Mouse (Mus musculus) mature B cell (primary cell): ENCODE measurements around the gene Mlph.

ENCODE experiments used
- in situ Hi-C: fragments of 300-500 bp; cut with MboI; formaldehyde crosslinking; loops from 2 replicates; pipeline ENCODE4 v1.14.3; 2019

Mlph gene

GRCm38 (mm10) chr1:90969347-90969784, 54.5 kb downstream of the Mlph start, which contains the start of gene Rab17:
Rab17 (minus strand) TSS chr1:90969661.
- in situ Hi-C loops = no loop called here

GRCm38 (mm10) chr1:90969881-90970390, 55.1 kb downstream of the Mlph start:
- in situ Hi-C loops = no loop called here

GRCm38 (mm10) chr1:90972911-90973573, 58.2 kb downstream of the Mlph start:
- in situ Hi-C loops = no loop called here

- in situ Hi-C loops = no loop called here
Measured at GRCm38 (mm10) chr1:90973574-90973911, 58.7 kb downstream of the Mlph start.

GRCm38 (mm10) chr1:90974906-90975649, 60.2 kb downstream of the Mlph start:
- in situ Hi-C loops = no loop called here

GRCm38 (mm10) chr1:90975960-90976359, 61.1 kb downstream of the Mlph start:
- in situ Hi-C loops = no loop called here

GRCm38 (mm10) chr1:90980638-90981330, 65.9 kb downstream of the Mlph start:
- in situ Hi-C loops = no loop called here

- in situ Hi-C loops = no loop called here
Measured at GRCm38 (mm10) chr1:90981346-90981745, 66.5 kb downstream of the Mlph start.

- in situ Hi-C loops = no loop called here
Measured at GRCm38 (mm10) chr1:90995916-90996315, 81.0 kb downstream of the Mlph start.

- in situ Hi-C loops = no loop called here
Measured at GRCm38 (mm10) chr1:90997136-90997535, 82.3 kb downstream of the Mlph start.

GRCm38 (mm10) chr1:90997641-90998040, 82.8 kb downstream of the Mlph start:
- in situ Hi-C loops = no loop called here

GRCm38 (mm10) chr1:90998268-90998890, 83.5 kb downstream of the Mlph start, which contains the start of gene Lrrfip1:
Lrrfip1 (plus strand) TSS chr1:90998737.
- in situ Hi-C loops = no loop called here

- in situ Hi-C loops = no loop called here
Measured at GRCm38 (mm10) chr1:90998891-90999611, 84.2 kb downstream of the Mlph start.

- in situ Hi-C loops = no loop called here
Measured at GRCm38 (mm10) chr1:90999911-91000601, 85.2 kb downstream of the Mlph start.
